Mouse (Mus musculus) kidney, adult 10 weeks (tissue): Measurements from ENCODE around the gene Mindy4b-ps. TPM values are rescaled to one million over a fixed set of nuclear protein-coding genes. Genes with fewer than 3 reads are reported as not detected.

ENCODE experiments used
- polyA plus RNA-seq: library from polyadenylated mRNA; stranded (reverse); fragments of 350-450 nt; fragmentation: Illumina TruSeq; extraction: RNeasy Lipid Tissue Mini Kit (QIAGEN cat#74804); gene quantifications from one replicate; pipeline ENCODE4 v1.2.3, GENCODE M21; 2014; ENCODE audit warnings: low read depth, low replicate concordance

Gene Mindy4b-ps
- polyA plus RNA-seq, result not detected

DNA sequence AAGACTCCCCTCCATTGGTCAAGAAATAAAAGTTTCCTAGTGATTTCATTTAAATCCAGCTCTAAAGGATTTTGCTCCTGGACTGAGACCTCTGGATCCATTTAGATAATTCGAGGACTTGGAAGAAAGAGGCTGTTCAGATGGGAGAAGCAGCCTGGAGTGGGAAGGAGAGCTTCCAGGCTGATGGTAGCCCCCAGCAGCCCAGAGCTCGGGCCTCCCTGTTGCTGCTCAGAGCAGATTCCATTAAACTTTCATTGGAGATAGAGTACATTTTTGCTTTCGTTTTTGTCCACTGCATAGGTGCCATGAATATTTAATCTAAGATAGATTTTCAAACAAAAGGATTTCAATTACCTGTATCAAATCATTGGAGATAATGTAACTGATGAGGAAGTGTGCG lies at the start of gene Mindy4b-ps:
Gene Mindy4b-ps (minus strand): TSS at position 101 of the 400 bp plus-strand sequence.

Other genes with a start within 250 kb of the Mindy4b-ps start
- gene Selenot, start 245.7 kb downstream of the Mindy4b-ps start, polyA plus RNA-seq, result 906 TPM
- 0.20 TPM for gene Erich6, start 185.1 kb downstream of the Mindy4b-ps start, polyA plus RNA-seq
- gene Siah2, start 129.9 kb downstream of the Mindy4b-ps start, polyA plus RNA-seq, result 10.0 TPM
- gene Clrn1, start 63.0 kb upstream of the Mindy4b-ps start, polyA plus RNA-seq, result not detected
- gene Med12l, start 183.5 kb upstream of the Mindy4b-ps start, polyA plus RNA-seq, result 1.4 TPM